Comparison of ENCODE assay signal across 28 mouse cellular contexts in genomic region chr10:78727035-78727434, GRCm38 (mm10). TPM values are rescaled to one million over a fixed set of nuclear protein-coding genes. Genes with fewer than 3 reads are reported as not detected.
DNase-seq lines count a peak whose midpoint lies in the region; ATAC-seq lines count a peak whose summit lies in the region.
"Had no signal": no experiment of that assay in that cellular context is flagged by ENCODE, and none has a peak within 500 bp of the region (broad histone marks: within the 10 kb centered on the region; RNA-seq: fewer than 3 reads in every experiment).

No protein-coding gene starts in this region.

- H3K9ac ChIP-seq in forebrain, embryonic 13.5 days, result no peak overlapping the region
- H3K9ac ChIP-seq in forebrain, embryonic 11.5 days (ENCODE audit: low read length), result no peak overlapping the region
- H3K9ac ChIP-seq: heart, embryonic 12.5 days; hindbrain, embryonic 14.5 days had no signal

- H3K4me2 ChIP-seq in forebrain, embryonic 13.5 days, result no peak overlapping the region
- no peak overlapping the region for H3K4me2 ChIP-seq in forebrain, embryonic 11.5 days (ENCODE audit: low read depth, low read length, severe bottlenecking)
- H3K4me2 ChIP-seq: heart, embryonic 12.5 days; hindbrain, embryonic 14.5 days; liver, embryonic 11.5 days had no signal

- no peak overlapping the region for H3K4me3 ChIP-seq in forebrain, embryonic 13.5 days
- H3K4me3 ChIP-seq in forebrain, embryonic 11.5 days (ENCODE audit: low read depth, low read length), result no peak overlapping the region
- H3K4me3 ChIP-seq: heart, embryonic 12.5 days; layer of hippocampus, adult 2 months; midbrain, embryonic 10.5 days had no signal

- H3K27me3 ChIP-seq in forebrain, embryonic 13.5 days, result no peaks in the 10 kb centered on the region
- no peaks in the 10 kb centered on the region for H3K27me3 ChIP-seq in forebrain, embryonic 11.5 days (ENCODE audit: control insufficient read depth, insufficient read depth, low read length)
- H3K27me3 ChIP-seq: heart, embryonic 12.5 days had no signal

- DNase-seq in forebrain, embryonic 11.5 days (ENCODE audit: low spot score), result no peak
- DNase-seq in left cerebral cortex, postnatal 14 days (ENCODE audit: low spot score in 2 of 2), result peak; percentile 35 to 77
- DNase-seq in left cerebral cortex, adult 8-10 months (ENCODE audit: low spot score in 2 of 2), result no peak
- peak; percentile 28 for DNase-seq in right cerebral cortex, adult 18-20 months
- no peak for DNase-seq in right cerebral cortex, postnatal 25 days
- DNase-seq in telencephalon, adult 2 months (ENCODE audit: low read depth, low spot score), result peak; percentile 43
- no peak for DNase-seq in natural killer cell, adult 2 months (ENCODE audit: low spot score in 2 of 2)
- DNase-seq: cerebellum, postnatal 10 days; kidney, adult 8-10 months; kidney, postnatal 14 days; left cerebral cortex, postnatal 4 days; right cerebral cortex, postnatal 4 days had no signal

- peaks cover 7% of the 10 kb centered on the region; the same call in 1 of the 2 replicates for H3K4me1 ChIP-seq in forebrain, embryonic 13.5 days
- no peaks in the 10 kb centered on the region for H3K4me1 ChIP-seq in forebrain, embryonic 11.5 days (replicated peaks; ENCODE audit: control insufficient read depth, insufficient read depth, low read length)
- H3K4me1 ChIP-seq: heart, embryonic 12.5 days; midbrain, embryonic 10.5 days had no signal

- peak; percentile 50; the same call in 1 of the 2 replicates for ATAC-seq in forebrain, embryonic 13.5 days
- ATAC-seq in forebrain, embryonic 11.5 days (replicated peaks; ENCODE audit: low FRiP score), result no peak

- intact Hi-C loops in left cerebral cortex, postnatal 14 days (cut with DNase I), result no loop called here

- H3K9me3 ChIP-seq in forebrain, embryonic 13.5 days (replicated peaks), result no peaks in the 10 kb centered on the region
- H3K9me3 ChIP-seq in forebrain, embryonic 11.5 days (ENCODE audit: control insufficient read depth, low read length), result no peaks in the 10 kb centered on the region
- H3K9me3 ChIP-seq: heart, embryonic 12.5 days; midbrain, embryonic 10.5 days had no signal

- no peak overlapping the region for H3K27ac ChIP-seq in forebrain, embryonic 13.5 days
- H3K27ac ChIP-seq in forebrain, embryonic 11.5 days (ENCODE audit: low read depth, low read length), result no peak overlapping the region
- H3K27ac ChIP-seq: hindbrain, embryonic 14.5 days; layer of hippocampus, adult 2 months; macrophage; midbrain, embryonic 10.5 days; stomach, postnatal 0 days had no signal

- no peaks in the 10 kb centered on the region for H3K36me3 ChIP-seq in forebrain, embryonic 13.5 days (ENCODE audit: poor library complexity, severe bottlenecking)
- H3K36me3 ChIP-seq in forebrain, embryonic 11.5 days (ENCODE audit: control insufficient read depth, insufficient read depth, low read length), result no peaks in the 10 kb centered on the region
- H3K36me3 ChIP-seq: heart, embryonic 12.5 days; midbrain, embryonic 10.5 days had no signal

- WGBS in forebrain, embryonic 13.5 days, result 41% methylated on average over 3 of the region's 3 CpGs
- WGBS in forebrain, embryonic 11.5 days, result 74% methylated on average over 3 of the region's 3 CpGs

RNA-seq across cellular contexts. Expression of gene Casp14, which starts 8.9 kb away (rescaled TPM):
- not detected in 2 replicates for polyA plus RNA-seq in forebrain, embryonic 13.5 days (2015; fragmentation: Nextera tagmentation; extraction: Ambion mirVana)
- not detected in 2 replicates for polyA plus RNA-seq in forebrain, embryonic 11.5 days (2014; fragmentation: Nextera tagmentation; extraction: Ambion mirVana)
- total RNA-seq in left cerebral cortex, postnatal 14 days (2021), result not detected
- not detected for total RNA-seq in left cerebral cortex, adult 8-10 months (2022)
- total RNA-seq: adrenal gland, adult 18-20 months; CH12.LX; gastrocnemius, adult 18-20 months; granulocyte monocyte progenitor cell, adult 5-6 weeks; heart, postnatal 25 days; layer of hippocampus, adult 2 months; left cerebral cortex, postnatal 4 days; MEL had no signal
- polyA plus RNA-seq: heart, embryonic 12.5 days; hindbrain, embryonic 14.5 days; liver, embryonic 11.5 days; macrophage; midbrain, embryonic 10.5 days; midbrain, postnatal 0 days had no signal

RNA-seq across cellular contexts. Expression of gene Ccdc105, which starts 25.8 kb away (rescaled TPM):
- polyA plus RNA-seq in forebrain, embryonic 13.5 days (2015; fragmentation: Nextera tagmentation; extraction: Ambion mirVana), result 0.13 and 0.21 TPM in 2 replicates
- 0.15 and 0.20 TPM in 2 replicates for polyA plus RNA-seq in forebrain, embryonic 11.5 days (2014; fragmentation: Nextera tagmentation; extraction: Ambion mirVana)
- under 1 TPM; 0.46 to 0.51 TPM for total RNA-seq in left cerebral cortex, postnatal 14 days (2021)
- under 1 TPM; 0.18 to 0.57 (median 0.39) TPM for total RNA-seq in left cerebral cortex, adult 8-10 months (2022)
- total RNA-seq: adrenal gland, adult 18-20 months; CH12.LX; gastrocnemius, adult 18-20 months; granulocyte monocyte progenitor cell, adult 5-6 weeks; heart, postnatal 25 days; MEL had no signal
- polyA plus RNA-seq: heart, embryonic 12.5 days; intestine, embryonic 14.5 days; liver, embryonic 11.5 days; macrophage; midbrain, embryonic 10.5 days; stomach, postnatal 0 days had no signal

RNA-seq across cellular contexts. Expression of gene Slc1a6, which starts 53.3 kb away (rescaled TPM):
- polyA plus RNA-seq in forebrain, embryonic 13.5 days (2015; fragmentation: Nextera tagmentation; extraction: Ambion mirVana), result 1.2 and 2.2 TPM in 2 replicates
- polyA plus RNA-seq in forebrain, embryonic 11.5 days (2014; fragmentation: Nextera tagmentation; extraction: Ambion mirVana), result 1.4 and 1.5 TPM in 2 replicates
- total RNA-seq in left cerebral cortex, postnatal 14 days (2021), result 10 to 100 TPM; 13.2 to 13.4 TPM
- total RNA-seq in left cerebral cortex, adult 8-10 months (2022), result 10 to 100 TPM; 11.0 to 13.9 (median 11.4) TPM
- total RNA-seq: adrenal gland, adult 18-20 months; gastrocnemius, adult 18-20 months; granulocyte monocyte progenitor cell, adult 5-6 weeks; heart, postnatal 25 days; MEL had no signal
- polyA plus RNA-seq: macrophage had no signal

Comparison
In these comparisons a context has a peak if more than half of its experiments do, and no peak if none do; other contexts are left out.
1. DNase-seq: peak in left cerebral cortex, postnatal 14 days (2 of 2), right cerebral cortex, adult 18-20 months (single experiment) and telencephalon, adult 2 months (single experiment); none in forebrain, embryonic 11.5 days (single experiment), left cerebral cortex, adult 8-10 months (0 of 2), right cerebral cortex, postnatal 25 days (single experiment) and natural killer cell, adult 2 months (0 of 2).